In the genomic region with DNA sequence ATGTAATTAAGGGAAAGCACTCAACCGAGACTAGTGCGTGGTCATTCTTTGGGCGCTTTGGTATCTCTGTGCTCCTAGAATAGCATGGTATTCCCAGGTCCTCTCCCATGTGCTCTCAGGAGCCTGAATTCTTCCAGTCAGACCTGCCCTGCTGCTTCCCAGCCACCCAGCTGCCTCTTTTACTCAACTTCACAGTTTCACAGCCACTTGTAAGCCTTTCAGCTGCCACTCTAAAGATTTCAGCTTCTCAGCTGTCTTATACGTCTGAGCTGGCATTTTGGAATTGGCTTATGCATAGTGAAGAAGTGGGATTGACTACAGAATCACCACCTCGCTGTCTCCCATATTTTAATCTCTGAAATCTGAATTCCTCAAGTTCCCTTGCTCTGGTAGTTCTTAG, we compare ENCODE assay signal across 15 mouse cellular contexts. TPM values are rescaled to one million over a fixed set of nuclear protein-coding genes. Genes with fewer than 3 reads are reported as not detected.
"Had no signal": no experiment of that assay in that cellular context is flagged by ENCODE, and none has a peak within 500 bp of the region (broad histone marks: within the 10 kb centered on the region; RNA-seq: fewer than 3 reads in every experiment).

No protein-coding gene starts in this region.

- H3K9ac ChIP-seq: liver, embryonic 13.5 days; liver, postnatal 0 days; lung, embryonic 15.5 days; midbrain, embryonic 12.5 days; neural tube, embryonic 15.5 days had no signal

- DNase-seq: kidney, adult 8-10 months; kidney, postnatal 25 days; left cerebral cortex, postnatal 4 days; liver; liver, embryonic 13.5 days; liver, postnatal 0 days; lung, postnatal 14 days; right cerebral cortex, adult 18-20 months; right cerebral cortex, postnatal 25 days; thymus, postnatal 36 days had no signal

- H3K36me3 ChIP-seq: liver, embryonic 13.5 days; lung, embryonic 15.5 days; midbrain, embryonic 12.5 days; neural tube, embryonic 15.5 days had no signal

- ATAC-seq: liver, postnatal 0 days had no signal

- H3K9me3 ChIP-seq: liver, embryonic 13.5 days; lung, embryonic 15.5 days; midbrain, embryonic 12.5 days; neural tube, embryonic 15.5 days had no signal

- H3K27ac ChIP-seq: liver, embryonic 13.5 days; lung, embryonic 15.5 days; macrophage; midbrain, embryonic 12.5 days; neural tube, embryonic 15.5 days had no signal

- H3K4me1 ChIP-seq: liver, embryonic 13.5 days; lung, embryonic 15.5 days; megakaryocyte, embryonic 14.5 days; midbrain, embryonic 12.5 days; neural tube, embryonic 15.5 days had no signal

- H3K27me3 ChIP-seq: liver, embryonic 13.5 days; lung, embryonic 15.5 days; megakaryocyte, embryonic 14.5 days; midbrain, embryonic 12.5 days; neural tube, embryonic 15.5 days had no signal

- H3K4me3 ChIP-seq: liver, embryonic 13.5 days; lung, embryonic 15.5 days; megakaryocyte, embryonic 14.5 days; midbrain, embryonic 12.5 days; neural tube, embryonic 15.5 days had no signal

- H3K4me2 ChIP-seq: liver, embryonic 13.5 days; lung, embryonic 15.5 days; midbrain, embryonic 12.5 days; neural tube, embryonic 15.5 days had no signal

RNA-seq across cellular contexts. Expression of gene Gpr63, which starts 19.4 kb away (rescaled TPM):
- polyA plus RNA-seq: liver, embryonic 13.5 days; macrophage had no signal
